Mouse (Mus musculus) liver, postnatal 0 days (tissue): ENCODE measurements at regions not wholly inside any gene's neighbourhood (a gene's known extent, or its start where the extent isn't known, plus 50 kb on each side); places are given as distances from the start of the nearest gene placed in this dataset.

Experiments
- ATAC-seq: fragments of 200-750 bp; cut with Nextera tagmentation; 2 replicates; pipeline ENCODE4 v1.8.0; 2017; ENCODE audit warnings: mild to moderate bottlenecking, moderate library complexity
- DNase-seq: peaks from one replicate; pipeline ENCODE4 v3.0.0-alpha.2; 2016
- H3K27ac ChIP-seq: fragments of 300-500 bp; sonication (generic); 2 replicates; pipeline ENCODE4 v1.5.1; 2014; ENCODE audit warnings: antibody characterized with exemption, moderate library complexity, mild to moderate bottlenecking, low read depth
- H3K27me3 ChIP-seq: fragments of 300-500 bp; sonication (generic); 2 replicates; pipeline ENCODE4 v1.6.1; 2014; ENCODE audit warnings: low read length, control low read depth, mixed read lengths; ENCODE audit not compliant: insufficient read depth
- H3K36me3 ChIP-seq: fragments of 300-500 bp; sonication (generic); replicated peaks from 2 replicates; pipeline ENCODE4 v1.6.1; 2014; ENCODE audit warnings: mild to moderate bottlenecking, control low read depth, low read length, moderate library complexity, mixed read lengths; ENCODE audit not compliant: insufficient read depth
- H3K4me1 ChIP-seq: fragments of 300-500 bp; sonication (generic); 2 replicates; pipeline ENCODE4 v1.6.1; 2014; ENCODE audit warnings: antibody characterized with exemption, mild to moderate bottlenecking, control low read depth; ENCODE audit not compliant: insufficient read depth
- H3K4me2 ChIP-seq: fragments of 300-500 bp; sonication (generic); 2 replicates; pipeline ENCODE4 v1.6.1; 2014; ENCODE audit warnings: low read depth, mild to moderate bottlenecking, low read length, moderate library complexity, mixed read lengths
- H3K4me3 ChIP-seq: fragments of 300-500 bp; sonication (generic); 2 replicates; pipeline ENCODE4 v1.5.1; 2014; ENCODE audit warnings: low read depth, low read length
- H3K9ac ChIP-seq: fragments of 300-500 bp; sonication (generic); replicated peaks from 2 replicates; pipeline ENCODE4 v1.6.1; 2014; ENCODE audit warnings: mild to moderate bottlenecking, moderate library complexity
- H3K9me3 ChIP-seq: fragments of 300-500 bp; sonication (generic); 2 replicates; pipeline ENCODE4 v1.6.1; 2016; ENCODE audit warnings: mild to moderate bottlenecking, control low read depth, low read length, mixed read lengths
- CTCF ChIP-seq: sonication (generic); IDR thresholded peaks from 2 replicates; pipeline ENCODE4 v1.5.1; 2016; ENCODE audit warnings: antibody characterized with exemption, low read depth
- EP300 ChIP-seq: IDR thresholded peaks from 2 replicates; pipeline ENCODE4 v1.6.1; 2016; ENCODE audit warnings: antibody characterized with exemption, low read depth, mild to moderate bottlenecking
- WGBS: fragments of 180-500 bp; shearing (Covaris S2); extraction: QIAGEN DNeasy Blood & Tissue Kit; methylation state at CpG from one replicate; pipeline ENCODE4 v1.1.7; 2014; ENCODE audit not compliant: insufficient replicate concordance; 5-methylcytosine and 5-hydroxymethylcytosine counted together

- no peak for DNase-seq
- no peaks in the 10 kb centered on the region for H3K36me3 ChIP-seq
- no peak for ATAC-seq
- H3K27me3 ChIP-seq = no peaks in the 10 kb centered on the region
- H3K9ac ChIP-seq = no peak overlapping the region
- no peak overlapping the region for H3K4me2 ChIP-seq
- H3K9me3 ChIP-seq = no peaks in the 10 kb centered on the region
- no peak overlapping the region for H3K27ac ChIP-seq
- no peak overlapping the region for H3K4me3 ChIP-seq
- no peaks in the 10 kb centered on the region for H3K4me1 ChIP-seq
- TF ChIP-seq CTCF = no peak
- no peak for TF ChIP-seq EP300
- 68% methylated on average over 5 of the region's 5 CpGs for WGBS
These were observed 391.2 kb upstream of the Sel1l start for GRCm38 (mm10) chr12:92239956-92240699.

DNA sequence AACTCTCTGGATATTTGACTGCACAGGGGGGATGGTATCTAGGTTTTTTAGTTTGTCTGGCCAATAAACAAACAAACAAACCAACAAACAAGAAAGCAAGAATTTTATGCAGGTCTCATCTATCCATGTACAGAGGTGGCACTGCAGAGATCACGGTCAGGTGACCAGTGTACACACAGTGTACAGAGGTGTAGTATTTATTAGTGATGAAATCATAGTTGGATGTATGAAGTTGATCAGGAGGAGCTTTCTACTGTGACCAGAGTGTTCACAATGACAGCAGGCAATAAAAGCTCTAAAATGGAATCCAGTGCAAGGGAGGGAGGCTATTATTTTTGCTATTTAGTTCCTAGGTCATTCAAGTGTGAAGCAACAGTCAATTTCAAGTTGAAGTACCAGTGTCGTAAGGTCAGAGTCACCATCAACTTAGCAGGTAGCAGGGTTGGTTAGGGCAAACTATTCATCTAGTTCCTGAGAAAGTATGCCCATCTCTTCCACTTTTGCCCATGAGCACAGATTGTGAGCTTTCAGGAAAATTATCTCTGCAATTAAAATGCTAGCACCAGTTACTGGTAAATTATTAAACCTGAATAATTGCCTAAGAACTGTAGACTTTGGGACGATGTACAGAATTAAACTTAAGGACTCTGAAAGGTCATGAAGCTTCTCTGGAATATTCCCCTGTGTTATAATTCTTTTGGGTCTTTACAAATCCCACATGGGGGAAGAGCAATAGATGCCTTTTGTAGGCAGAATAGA is 384.9 kb upstream of the Sel1l start:
- ATAC-seq = no peak
- no peak overlapping the region for H3K9ac ChIP-seq
- no peak for TF ChIP-seq CTCF
- TF ChIP-seq EP300 = no peak
- no peaks in the 10 kb centered on the region for H3K27me3 ChIP-seq
- no peaks in the 10 kb centered on the region for H3K9me3 ChIP-seq
- H3K4me2 ChIP-seq = no peak overlapping the region
- H3K36me3 ChIP-seq = no peaks in the 10 kb centered on the region
- no peak for DNase-seq
- no peak overlapping the region for H3K27ac ChIP-seq
- H3K4me1 ChIP-seq = no peaks in the 10 kb centered on the region
- WGBS = 74% methylated on average over 3 of the region's 3 CpGs
- no peak overlapping the region for H3K4me3 ChIP-seq

DNA sequence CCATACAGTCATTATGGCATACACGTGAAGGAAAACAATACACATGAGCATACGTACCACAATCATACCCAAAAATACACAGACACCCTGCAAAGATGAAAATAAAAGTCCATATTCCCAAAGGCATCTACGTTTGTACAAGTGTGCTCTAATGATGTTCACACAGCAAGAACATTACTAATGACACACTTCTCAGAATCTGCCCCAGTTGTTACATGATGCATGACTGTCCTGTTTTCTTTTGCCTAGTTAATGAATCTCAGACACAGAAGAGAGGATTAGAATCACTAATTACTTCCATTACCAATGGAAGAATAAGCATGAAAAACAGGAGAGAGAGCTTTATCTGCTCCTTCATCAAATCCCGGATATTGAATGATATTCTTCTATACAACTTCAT is 379.6 kb upstream of the Sel1l start:
- no peak overlapping the region for H3K4me2 ChIP-seq
- no peaks in the 10 kb centered on the region for H3K9me3 ChIP-seq
- WGBS = 69% methylated on average over 4 of the region's 4 CpGs
- no peaks in the 10 kb centered on the region for H3K27me3 ChIP-seq
- DNase-seq (no peak), ATAC-seq (no peak)
- H3K4me3 ChIP-seq = no peak overlapping the region
- no peaks in the 10 kb centered on the region for H3K36me3 ChIP-seq
- no peak overlapping the region for H3K9ac ChIP-seq
- H3K27ac ChIP-seq = no peak overlapping the region
- no peaks in the 10 kb centered on the region for H3K4me1 ChIP-seq
- TF ChIP-seq EP300 (no peak), CTCF (no peak)

DNA sequence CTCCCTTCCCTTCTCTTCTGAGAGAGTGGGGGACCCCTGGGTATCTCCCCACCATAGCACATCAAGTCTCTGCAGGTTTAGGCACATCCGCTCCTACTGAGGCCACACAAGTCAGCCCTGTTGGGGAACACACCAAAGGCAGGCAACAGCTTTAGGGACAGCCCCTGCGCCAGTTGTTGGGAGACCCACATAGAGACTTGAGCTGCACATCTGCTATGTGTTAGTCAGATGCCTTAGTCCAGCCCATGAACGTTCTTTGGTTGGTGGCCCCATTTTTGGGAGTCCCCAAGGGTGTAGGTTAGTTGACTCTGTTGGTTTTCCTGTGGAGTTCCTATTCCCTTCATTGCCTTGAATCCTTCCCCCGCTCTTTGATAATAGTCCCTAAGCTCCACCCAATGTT is 354.4 kb upstream of the Sel1l start:
- Histone ChIP-seq H3K27me3 (no peaks in the 10 kb centered on the region), H3K36me3 (no peaks in the 10 kb centered on the region), H3K9ac (no peak overlapping the region), H3K4me2 (no peak overlapping the region), H3K9me3 (no peaks in the 10 kb centered on the region), H3K4me3 (no peak overlapping the region), H3K27ac (no peak overlapping the region), H3K4me1 (no peaks in the 10 kb centered on the region)
- TF ChIP-seq EP300 (no peak), CTCF (no peak)
- 74% methylated on average over 4 of the region's 4 CpGs for WGBS
- ATAC-seq (no peak), DNase-seq (no peak)

DNA sequence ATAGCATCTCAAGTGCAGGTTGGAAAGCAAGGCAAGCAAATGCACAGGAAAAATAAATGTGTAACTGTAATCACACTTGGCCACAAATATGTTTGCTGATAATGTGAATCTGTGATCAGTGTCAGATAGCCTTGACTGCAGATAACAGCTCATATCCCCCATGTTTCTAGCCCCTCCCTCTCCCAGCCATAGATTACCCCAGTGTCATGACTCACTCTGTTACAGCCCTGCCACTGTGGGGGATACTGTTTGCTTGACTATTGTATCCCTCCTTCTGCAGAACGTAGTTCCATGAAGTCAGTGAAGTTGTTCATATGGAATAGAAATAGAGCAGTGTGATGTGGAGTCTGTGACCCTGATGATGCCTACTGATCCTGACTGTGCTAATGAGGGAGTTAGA is 351.6 kb upstream of the Sel1l start:
- no peak overlapping the region for H3K9ac ChIP-seq
- TF ChIP-seq EP300 = no peak
- no peak for TF ChIP-seq CTCF
- H3K27ac ChIP-seq = no peak overlapping the region
- H3K9me3 ChIP-seq = no peaks in the 10 kb centered on the region
- H3K4me3 ChIP-seq = no peak overlapping the region
- H3K4me1 ChIP-seq = no peaks in the 10 kb centered on the region
- DNase-seq = no peak
- no peaks in the 10 kb centered on the region for H3K27me3 ChIP-seq
- ATAC-seq = no peak
- no peak overlapping the region for H3K4me2 ChIP-seq
- WGBS = 67% methylated on average over 1 of the region's 1 CpGs
- no peaks in the 10 kb centered on the region for H3K36me3 ChIP-seq

DNA sequence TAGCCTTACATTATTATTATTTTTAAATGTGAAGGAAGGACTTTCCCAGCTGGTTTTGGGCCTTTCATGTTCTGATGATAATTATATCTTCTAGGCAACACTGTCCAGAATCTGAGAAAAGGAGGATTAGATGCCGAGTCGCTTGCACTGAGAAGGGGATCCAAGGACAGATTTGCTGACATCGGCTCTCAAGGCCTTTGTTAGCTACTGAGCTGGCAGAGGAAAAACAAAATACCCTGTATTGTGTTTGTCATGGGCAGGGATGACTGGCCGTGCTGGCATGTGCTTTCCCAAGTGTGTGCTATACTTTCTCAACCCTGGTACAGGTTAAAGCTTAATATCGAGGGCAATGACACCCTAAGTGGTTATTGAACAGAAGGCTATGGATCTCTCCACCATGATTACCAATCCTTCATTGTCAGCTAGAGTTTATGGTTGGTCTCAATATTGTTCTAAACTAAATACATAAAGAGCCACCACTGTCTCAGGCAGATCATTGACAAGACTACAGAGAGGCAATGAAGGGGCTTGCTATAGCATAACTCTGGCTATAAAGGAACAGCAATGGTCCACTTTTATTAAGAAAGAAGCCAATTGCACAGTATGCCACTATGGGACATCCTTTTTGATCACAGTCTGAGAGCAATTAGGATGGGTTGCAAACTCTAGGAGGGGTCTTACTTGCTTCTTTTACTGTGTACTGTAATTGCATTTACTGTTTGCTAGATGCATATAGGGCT is 350.0 kb upstream of the Sel1l start:
- no peak overlapping the region for H3K27ac ChIP-seq
- H3K4me2 ChIP-seq = no peak overlapping the region
- H3K36me3 ChIP-seq = no peaks in the 10 kb centered on the region
- no peaks in the 10 kb centered on the region for H3K27me3 ChIP-seq
- ATAC-seq (no peak), DNase-seq (no peak)
- H3K9ac ChIP-seq = no peak overlapping the region
- no peaks in the 10 kb centered on the region for H3K9me3 ChIP-seq
- H3K4me1 ChIP-seq = no peaks in the 10 kb centered on the region
- TF ChIP-seq CTCF (no peak), EP300 (no peak)
- 77% methylated on average over 5 of the region's 5 CpGs for WGBS
- no peak overlapping the region for H3K4me3 ChIP-seq
